8 mouse cellular contexts compared by ENCODE assay signal in the genomic region with DNA sequence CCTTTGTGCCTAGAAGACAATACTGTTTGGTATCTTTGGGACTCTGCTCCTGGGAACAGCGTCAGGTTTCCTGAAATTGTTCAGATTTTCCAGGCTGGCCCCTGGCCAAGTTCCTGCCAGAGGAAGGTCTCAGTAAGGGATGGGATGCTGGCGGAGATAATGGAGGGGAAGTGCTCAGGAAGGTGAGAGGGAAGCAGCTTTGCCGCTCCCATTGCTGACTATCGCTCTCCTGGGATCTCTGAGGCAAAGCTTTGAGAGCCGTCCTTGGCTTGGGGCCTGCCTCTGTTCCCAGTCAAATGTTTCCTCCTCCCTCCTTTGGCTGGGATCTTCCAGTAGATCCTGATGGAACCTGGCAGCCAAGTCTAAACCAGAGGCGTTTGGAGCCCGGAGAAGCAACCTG. TPM values are rescaled to one million over a fixed set of nuclear protein-coding genes. Genes with fewer than 3 reads are reported as not detected.
DNase-seq lines count a peak whose midpoint lies in the region; ATAC-seq and TF ChIP-seq lines count a peak whose summit lies in the region.

No protein-coding gene starts in this region.

- peak overlapping the region; percentile 81 for H3K27ac ChIP-seq in heart, embryonic 12.5 days (ENCODE audit: poor library complexity, severe bottlenecking)
- H3K27ac ChIP-seq in thymus, adult 2 months (ENCODE audit: control insufficient read depth, insufficient read depth, low read length) = no peak overlapping the region

- ATAC-seq in heart, embryonic 12.5 days (ENCODE audit: insufficient number of reproducible peaks, low FRiP score) = peak; percentile 54

- H3K9ac ChIP-seq in heart, embryonic 12.5 days = no peak overlapping the region

- no peaks in the 10 kb centered on the region for H3K9me3 ChIP-seq in heart, embryonic 12.5 days (replicated peaks)

- peaks cover 33% of the 10 kb centered on the region for H3K4me1 ChIP-seq in heart, embryonic 12.5 days (replicated peaks)
- 0 out of 2 replicates have a peak, but pooled peaks cover 2% of the 10 kb centered on the region for H3K4me1 ChIP-seq in thymus, adult 2 months (replicated peaks; ENCODE audit: control insufficient read depth, insufficient read depth, low read length)

- 38% methylated on average over 7 of the region's 7 CpGs for WGBS in heart, embryonic 12.5 days
- WGBS in thymus, adult 2 months = 95% methylated on average over 7 of the region's 7 CpGs

- no peak overlapping the region; the same call in 1 of the 2 replicates for H3K4me2 ChIP-seq in heart, embryonic 12.5 days

- no peaks in the 10 kb centered on the region for H3K27me3 ChIP-seq in heart, embryonic 12.5 days (replicated peaks)
- no peaks in the 10 kb centered on the region for H3K27me3 ChIP-seq in thymus, adult 2 months (ENCODE audit: control insufficient read depth, insufficient read depth, low read length)

- peak; percentile 21 to 62 for DNase-seq in layer of hippocampus, adult 18-20 months (ENCODE audit: low spot score in 2 of 2)
- no peak for DNase-seq in layer of hippocampus, adult 9-10 months (ENCODE audit: low spot score)
- DNase-seq in cerebellum, adult 8-10 months = peak; percentile 42
- peak; percentile 86 to 90 for DNase-seq in kidney, postnatal 25 days
- peak; percentile 86 for DNase-seq in lung, postnatal 36 days
- DNase-seq in thymus, adult 2 months = no peak
- no peak for DNase-seq in spleen, adult 12 weeks (ENCODE audit: low spot score)

- no peak for TF ChIP-seq CTCF in thymus, adult 2 months (IDR thresholded peaks at IDR 0.05; ENCODE audit: borderline replicate concordance, control insufficient read depth, extremely low read depth, insufficient read depth, low read length, poor library complexity)

- no peak overlapping the region for H3K4me3 ChIP-seq in heart, embryonic 12.5 days
- no peak overlapping the region for H3K4me3 ChIP-seq in thymus, adult 2 months (ENCODE audit: control insufficient read depth, insufficient read depth, low read length)

- TF ChIP-seq POLR2A in thymus, adult 2 months (IDR thresholded peaks at IDR 0.05; ENCODE audit: control insufficient read depth, extremely low read depth, insufficient read depth, low read length, poor library complexity) = no peak

- 0 out of 2 replicates have a peak, but pooled peaks cover 2% of the 10 kb centered on the region for H3K36me3 ChIP-seq in heart, embryonic 12.5 days
- H3K36me3 ChIP-seq in thymus, adult 2 months (ENCODE audit: control insufficient read depth, insufficient read depth, low read length) = no peaks in the 10 kb centered on the region

RNA-seq across cellular contexts. Expression of a gene that starts 1.5 kb away (rescaled TPM):
- 100 to 1,000 TPM; 100 to 106 TPM for total RNA-seq in layer of hippocampus, adult 18-20 months (2021)
- polyA plus RNA-seq in heart, embryonic 12.5 days (2016; fragmentation: Nextera tagmentation; extraction: Ambion mirVana) = 97.2 and 103 TPM in 2 replicates
- 31.7 and 43.0 TPM in 2 replicates for polyA plus RNA-seq in thymus, adult 2 months (2012; rRNA removed)

RNA-seq across cellular contexts. Expression of a gene that starts 38.1 kb away (rescaled TPM):
- 100 to 1,000 TPM; 161 to 185 TPM for total RNA-seq in layer of hippocampus, adult 18-20 months (2021)
- 0.27 TPM in 1 of 2 replicates, not detected in the other for polyA plus RNA-seq in heart, embryonic 12.5 days (2016; fragmentation: Nextera tagmentation; extraction: Ambion mirVana)
- 4.3 and 6.1 TPM in 2 replicates for polyA plus RNA-seq in thymus, adult 2 months (2012; rRNA removed)

Comparison
In these comparisons a context has a peak if more than half of its experiments do, and no peak if none do; other contexts are left out.
1. DNase-seq: peak in layer of hippocampus, adult 18-20 months (2 of 2), cerebellum, adult 8-10 months (single experiment), kidney, postnatal 25 days (2 of 2) and lung, postnatal 36 days (single experiment); none in layer of hippocampus, adult 9-10 months (single experiment), thymus, adult 2 months (single experiment) and spleen, adult 12 weeks (single experiment).